25 mouse cellular contexts compared by ENCODE assay signal in genomic region chr3:96869091-96869490, GRCm38 (mm10). TPM values are rescaled to one million over a fixed set of nuclear protein-coding genes. Genes with fewer than 3 reads are reported as not detected.
A peak's percentile ranks its signal among the peaks of the same experiment; 100 is the strongest.
DNase-seq lines count a peak whose midpoint lies in the region.
"Had no signal": no experiment of that assay in that cellular context is flagged by ENCODE, and none has a peak within 500 bp of the region (broad histone marks: within the 10 kb centered on the region; RNA-seq: fewer than 3 reads in every experiment).

No protein-coding gene starts in this region.

- no peaks in the 10 kb centered on the region for H3K27me3 ChIP-seq in heart, embryonic 10.5 days (ENCODE audit: insufficient read depth, poor library complexity, severe bottlenecking)
- H3K27me3 ChIP-seq: CH12.LX, Patski had no signal

- no peaks in the 10 kb centered on the region for H3K9me3 ChIP-seq in heart, embryonic 10.5 days
- H3K9me3 ChIP-seq: G1E had no signal

- no peaks in the 10 kb centered on the region for H3K4me1 ChIP-seq in heart, embryonic 10.5 days

- H3K27ac ChIP-seq in heart, embryonic 10.5 days: no peak overlapping the region

- DNase-seq in heart, adult 11 months: peak; percentile 83
- no peak for DNase-seq in heart, postnatal 10 days
- DNase-seq in heart, embryonic 10.5 days (ENCODE audit: low spot score): peak; percentile 71
- no peak for DNase-seq in heart, postnatal 25 days (ENCODE audit: low spot score)
- peak; percentile 0 for DNase-seq in ovary, postnatal 36 days (ENCODE audit: low spot score)
- no peak for DNase-seq in ovary, postnatal 14 days (ENCODE audit: low spot score)
- DNase-seq in testis, postnatal 10 days (ENCODE audit: low spot score): peak; percentile 31
- DNase-seq in testis, postnatal 14 days (ENCODE audit: low spot score): no peak
- DNase-seq: adrenal gland, adult 2 months; adrenal gland, adult 8-10 months; adrenal gland, postnatal 10 days; adrenal gland, postnatal 14 days; adrenal gland, postnatal 25 days; adrenal gland, postnatal 36 days; B cell, adult 2 months; cerebellum, adult 11 months; cerebellum, adult 11-12 months had no signal

- no peak overlapping the region for H3K4me3 ChIP-seq in heart, embryonic 10.5 days

- peaks cover 61% of the 10 kb centered on the region for H3K36me3 ChIP-seq in heart, embryonic 10.5 days

- 90% methylated on average over 7 of the region's 7 CpGs for WGBS in heart, embryonic 10.5 days

- intact Hi-C loops in heart, postnatal 10 days (cut with DNase I): no loop called here
- intact Hi-C loops in heart, postnatal 25 days (cut with DNase I): no loop called here

RNA-seq across cellular contexts. Expression of gene Gja5, which starts 35.4 kb away (rescaled TPM):
- 10 to 100 TPM; 22.9 to 24.2 TPM for total RNA-seq in heart, postnatal 10 days (2021)
- polyA plus RNA-seq in heart, embryonic 10.5 days (2016; fragmentation: Nextera tagmentation; extraction: Ambion mirVana): 57.3 and 133 TPM in 2 replicates
- total RNA-seq in heart, postnatal 25 days (2021): 10 to 100 TPM; 14.4 to 15.3 TPM
- total RNA-seq: CH12.LX had no signal
- polyA plus RNA-seq: CD4-positive, CD25-positive, alpha-beta regulatory T cell, adult 4 months had no signal

RNA-seq across cellular contexts. Expression of gene Gpr89, which starts 36.1 kb away (rescaled TPM):
- 10 to 100 TPM; 20.5 to 23.8 TPM for total RNA-seq in heart, postnatal 10 days (2021)
- polyA plus RNA-seq in heart, embryonic 10.5 days (2016; fragmentation: Nextera tagmentation; extraction: Ambion mirVana): 31.7 and 37.8 TPM in 2 replicates
- 10 to 100 TPM; 19.9 to 21.5 TPM for total RNA-seq in heart, postnatal 25 days (2021)

RNA-seq across cellular contexts. Expression of gene Cd160, which starts 39.9 kb away (rescaled TPM):
- total RNA-seq in heart, postnatal 10 days (2021): not detected
- 0.06 TPM in 1 of 2 replicates, not detected in the other for polyA plus RNA-seq in heart, embryonic 10.5 days (2016; fragmentation: Nextera tagmentation; extraction: Ambion mirVana)
- total RNA-seq in heart, postnatal 25 days (2021): not detected
- total RNA-seq: adrenal gland, adult 2 months; adrenal gland, postnatal 14 days; adrenal gland, postnatal 25 days; CH12.LX had no signal
- polyA plus RNA-seq: brain, embryonic 14.5 days had no signal

RNA-seq across cellular contexts. Expression of gene Pdzk1, which starts 40.0 kb away (rescaled TPM):
- under 1 TPM; 0.17 to 0.31 TPM for total RNA-seq in heart, postnatal 10 days (2021)
- 0.98 TPM in 1 of 2 replicates, not detected in the other for polyA plus RNA-seq in heart, embryonic 10.5 days (2016; fragmentation: Nextera tagmentation; extraction: Ambion mirVana)
- total RNA-seq in heart, postnatal 25 days (2021): not detected
- total RNA-seq: adrenal gland, postnatal 25 days; adrenal gland, postnatal 36 days had no signal
- polyA plus RNA-seq: adrenal gland, adult 2 months; C2C12 had no signal

RNA-seq across cellular contexts. Expression of gene Gja8, which starts 56.7 kb away (rescaled TPM):
- not detected for total RNA-seq in heart, postnatal 10 days (2021)
- polyA plus RNA-seq in heart, embryonic 10.5 days (2016; fragmentation: Nextera tagmentation; extraction: Ambion mirVana): not detected in 2 replicates
- under 1 TPM in 1 of 2 experiments, not detected in 1; 0.03 TPM for total RNA-seq in heart, postnatal 25 days (2021)
- total RNA-seq: adrenal gland, adult 18-20 months; adrenal gland, adult 2 months; adrenal gland, adult 8-10 months; adrenal gland, postnatal 10 days; adrenal gland, postnatal 14 days; adrenal gland, postnatal 25 days; adrenal gland, postnatal 36 days; adrenal gland, postnatal 4 days; CH12.LX had no signal
- polyA plus RNA-seq: adrenal gland, adult 2 months; brain, embryonic 14.5 days; C2C12; CD4-positive, CD25-positive, alpha-beta regulatory T cell, adult 4 months; G1E had no signal

Comparison
In these comparisons a context has a peak if more than half of its experiments do, and no peak if none do; other contexts are left out.
1. DNase-seq: peak in heart, adult 11 months (single experiment), heart, embryonic 10.5 days (single experiment), ovary, postnatal 36 days (single experiment) and testis, postnatal 10 days (single experiment); none in heart, postnatal 10 days (0 of 2), heart, postnatal 25 days (single experiment), ovary, postnatal 14 days (single experiment) and testis, postnatal 14 days (single experiment).